Mouse (Mus musculus) olfactory bulb, adult 2 months (tissue): ENCODE data around the gene Mpzl1. TPM values are rescaled to one million over a fixed set of nuclear protein-coding genes. Genes with fewer than 3 reads are reported as not detected.

Source experiments
- H3K27ac ChIP-seq: fragments of 200-500 bp; 2 replicates; pipeline ENCODE4 v1.5.1; 2012; ENCODE audit warnings: low read depth, low read length; ENCODE audit not compliant: insufficient read depth
- H3K4me1 ChIP-seq: fragments of 200-500 bp; 2 replicates; pipeline ENCODE4 v1.6.1; 2012; ENCODE audit warnings: low read length; ENCODE audit not compliant: control insufficient read depth, insufficient read depth
- H3K4me3 ChIP-seq: fragments of 200-500 bp; 2 replicates; pipeline ENCODE4 v1.5.1; 2012; ENCODE audit warnings: mild to moderate bottlenecking, low read depth, low read length, moderate library complexity; ENCODE audit not compliant: insufficient read depth
- CTCF ChIP-seq: fragments of 200-500 bp; IDR thresholded peaks from 2 replicates; pipeline ENCODE4 v1.5.1; 2012; ENCODE audit warnings: low read depth, mild to moderate bottlenecking, low read length, moderate library complexity; ENCODE audit not compliant: insufficient read depth
- POLR2A ChIP-seq: fragments of 200-500 bp; IDR thresholded peaks from 2 replicates; pipeline ENCODE4 v1.6.1; 2012; ENCODE audit warnings: mild to moderate bottlenecking, low read depth, low read length, moderate library complexity; ENCODE audit not compliant: insufficient read depth
- WGBS: fragments of 180-500 bp; shearing (Covaris S2); methylation state at CpG from one replicate; pipeline ENCODE4 v1.1.7; 2018; 5-methylcytosine and 5-hydroxymethylcytosine counted together
- polyA plus RNA-seq: library from polyadenylated mRNA; stranded (reverse); fragments of >200 nt; gene quantifications from 2 replicates; pipeline ENCODE4 v1.2.4, GENCODE M21; 2012; ENCODE audit warnings: low replicate concordance; ENCODE audit not compliant: missing spikeins, insufficient read depth, insufficient read length

Gene Mpzl1
- polyA plus RNA-seq, 1 experiment: not detected

DNA sequence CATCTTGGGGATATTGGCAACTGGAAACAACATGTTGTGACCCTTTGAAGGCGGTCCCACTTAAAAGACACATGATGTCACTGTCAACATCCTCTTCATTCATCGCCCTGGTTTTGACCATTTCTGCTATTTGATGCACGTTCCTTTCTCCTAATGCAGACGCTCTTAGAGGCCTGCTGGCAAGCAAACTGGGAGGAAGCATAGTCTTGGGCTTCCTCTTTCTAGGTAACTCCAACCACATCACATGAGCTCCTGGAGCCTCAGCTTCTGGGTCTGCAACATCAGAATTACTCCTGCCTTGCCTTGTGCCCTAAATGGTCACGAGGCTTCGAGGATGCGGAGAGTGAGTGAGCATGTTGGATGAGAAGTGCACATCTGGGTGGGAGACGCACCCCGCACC is 40.8 kb upstream of the Mpzl1 start:
- H3K4me1 ChIP-seq: peaks cover 3% of the 10 kb centered on the region; the same call in 1 of the 2 replicates
- no peak overlapping the region for H3K4me3 ChIP-seq
- no peak overlapping the region for H3K27ac ChIP-seq
- 94% methylated on average over 9 of the region's 9 CpGs for WGBS
- no peak for TF ChIP-seq CTCF
- no peak for TF ChIP-seq POLR2A

GRCm38 (mm10) chr1:165672355-165672754 is 38.0 kb upstream of the Mpzl1 start:
- peaks cover 3% of the 10 kb centered on the region for H3K4me1 ChIP-seq

GRCm38 (mm10) chr1:165670056-165670455 is 35.7 kb upstream of the Mpzl1 start:
- WGBS: 85% methylated on average over 6 of the region's 6 CpGs
- Histone ChIP-seq H3K27ac (no peak overlapping the region), H3K4me1 (no peaks in the 10 kb centered on the region; the same call in none of the 2 replicates), H3K4me3 (no peak overlapping the region)
- TF ChIP-seq CTCF (no peak), POLR2A (no peak)

More at GRCm38 (mm10) chr1:165672355-165672754, 38.0 kb upstream of the Mpzl1 start:
- TF ChIP-seq CTCF (no peak), POLR2A (no peak)
- WGBS: 85% methylated on average over 9 of the region's 9 CpGs
- Histone ChIP-seq H3K27ac (no peak overlapping the region), H3K4me3 (no peak overlapping the region)

DNA sequence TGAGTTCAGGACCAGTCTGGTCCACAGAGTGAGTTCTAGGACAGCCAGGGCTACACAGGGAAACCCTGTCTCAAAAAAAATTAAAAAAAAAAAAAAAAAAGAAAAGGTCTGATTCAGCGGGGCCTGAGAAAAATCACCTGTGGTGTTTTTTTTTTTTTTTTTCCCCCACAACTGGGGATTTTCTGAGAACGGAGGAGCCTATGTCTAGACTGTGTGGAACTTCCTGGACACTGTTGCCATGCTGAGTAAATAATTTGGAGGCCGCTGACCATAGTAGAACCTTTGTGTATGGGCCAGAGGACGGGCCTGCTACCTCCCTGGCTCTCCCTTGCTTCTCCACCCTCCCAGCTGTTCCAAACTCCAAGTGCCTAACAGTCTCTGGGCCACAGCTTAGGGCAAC is 34.6 kb upstream of the Mpzl1 start:
- Histone ChIP-seq H3K27ac (no peak overlapping the region), H3K4me3 (no peak overlapping the region), H3K4me1 (no peaks in the 10 kb centered on the region; the same call in none of the 2 replicates)
- 85% methylated on average over 4 of the region's 4 CpGs for WGBS
- TF ChIP-seq POLR2A: no peak
- TF ChIP-seq CTCF: no peak

- H3K4me1 ChIP-seq: peaks cover 14% of the 10 kb centered on the region
- 69% methylated on average over 13 of the region's 13 CpGs for WGBS
- H3K27ac ChIP-seq: no peak overlapping the region
- no peak overlapping the region for H3K4me3 ChIP-seq
- TF ChIP-seq POLR2A: no peak
- no peak for TF ChIP-seq CTCF
Measured at GRCm38 (mm10) chr1:165667380-165667779, 33.0 kb upstream of the Mpzl1 start.

- TF ChIP-seq POLR2A (no peak), CTCF (no peak)
- Histone ChIP-seq H3K4me1 (peaks cover 14% of the 10 kb centered on the region), H3K27ac (no peak overlapping the region), H3K4me3 (no peak overlapping the region)
- 95% methylated on average over 6 of the region's 6 CpGs for WGBS
Measured at GRCm38 (mm10) chr1:165666944-165667343, 32.6 kb upstream of the Mpzl1 start.

DNA sequence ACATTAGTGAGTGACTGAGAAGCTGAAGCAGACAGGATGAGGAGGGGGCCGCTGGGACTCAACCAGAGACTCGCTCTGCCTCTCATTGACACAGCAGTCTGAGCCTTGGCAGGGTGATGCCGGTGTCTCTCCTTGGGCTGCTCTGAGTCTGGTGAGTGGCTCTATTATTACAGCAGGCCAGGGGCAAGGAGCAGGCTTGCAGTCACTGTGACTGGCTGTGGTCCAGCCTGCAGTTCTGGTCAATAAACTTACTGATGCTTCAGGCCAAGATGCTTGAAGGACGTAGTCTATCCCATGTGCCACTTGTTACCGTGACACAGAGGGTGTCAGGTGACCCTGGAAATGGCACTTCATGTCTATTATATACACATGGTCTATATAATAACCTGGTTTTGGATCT is 31.4 kb upstream of the Mpzl1 start:
- Histone ChIP-seq H3K4me1 (peaks cover 14% of the 10 kb centered on the region), H3K27ac (no peak overlapping the region), H3K4me3 (no peak overlapping the region)
- WGBS: 68% methylated on average over 5 of the region's 5 CpGs
- TF ChIP-seq POLR2A (no peak), CTCF (no peak)

DNA sequence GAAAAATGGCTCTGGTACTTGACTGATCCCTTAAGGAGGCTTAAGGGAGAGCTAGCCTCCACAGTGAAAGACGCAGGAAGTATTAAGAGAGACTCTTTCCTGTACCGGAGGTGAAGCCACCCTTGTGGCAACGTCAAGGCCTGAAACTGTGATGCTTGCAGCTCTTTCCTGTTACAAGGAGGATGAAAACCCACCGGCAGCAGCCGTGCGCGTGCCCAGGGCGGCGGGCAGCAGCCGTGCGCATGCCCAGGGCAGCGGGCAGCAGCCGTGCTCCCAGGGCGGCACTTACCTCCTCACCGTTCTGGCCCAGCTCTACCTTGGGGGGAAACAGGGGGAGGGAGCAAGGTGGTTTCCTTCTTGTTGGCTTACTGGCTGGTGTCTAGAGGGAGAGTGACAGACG is 28.9 kb upstream of the Mpzl1 start:
- H3K4me3 ChIP-seq: no peak overlapping the region
- WGBS: 84% methylated on average over 16 of the region's 16 CpGs
- TF ChIP-seq CTCF: no peak
- TF ChIP-seq POLR2A: no peak
- no peak overlapping the region; the same call in 1 of the 2 replicates for H3K27ac ChIP-seq
- peaks cover 14% of the 10 kb centered on the region for H3K4me1 ChIP-seq

GRCm38 (mm10) chr1:165662426-165663192 is 28.3 kb upstream of the Mpzl1 start:
- WGBS: 61% methylated on average over 15 of the region's 15 CpGs
- Histone ChIP-seq H3K4me3 (no peak overlapping the region), H3K27ac (no peak overlapping the region), H3K4me1 (peaks cover 14% of the 10 kb centered on the region)
- TF ChIP-seq POLR2A (no peak), CTCF (no peak)
